Comparison of ENCODE assay signal across 10 mouse cellular contexts in genomic region chr10:13151353-13151752, GRCm38 (mm10). TPM values are rescaled to one million over a fixed set of nuclear protein-coding genes. Genes with fewer than 3 reads are reported as not detected.
A peak's percentile ranks its signal among the peaks of the same experiment; 100 is the strongest.
DNase-seq lines count a peak whose midpoint lies in the region; ATAC-seq lines count a peak whose summit lies in the region.
"Had no signal": no experiment of that assay in that cellular context is flagged by ENCODE, and none has a peak within 500 bp of the region (broad histone marks: within the 10 kb centered on the region; RNA-seq: fewer than 3 reads in every experiment).

No protein-coding gene starts in this region.

- no peak for ATAC-seq in heart, embryonic 12.5 days (ENCODE audit: insufficient number of reproducible peaks, low FRiP score)
- no peak for ATAC-seq in midbrain, embryonic 15.5 days (replicated peaks)

- no peaks in the 10 kb centered on the region for H3K36me3 ChIP-seq in heart, embryonic 12.5 days
- no peaks in the 10 kb centered on the region for H3K36me3 ChIP-seq in midbrain, embryonic 10.5 days
- no peaks in the 10 kb centered on the region for H3K36me3 ChIP-seq in midbrain, embryonic 15.5 days (replicated peaks)

- H3K9ac ChIP-seq in heart, embryonic 12.5 days = no peak overlapping the region
- H3K9ac ChIP-seq in midbrain, embryonic 15.5 days = no peak overlapping the region

- H3K4me1 ChIP-seq in heart, embryonic 12.5 days (replicated peaks) = no peaks in the 10 kb centered on the region
- H3K4me1 ChIP-seq in midbrain, embryonic 10.5 days = no peaks in the 10 kb centered on the region
- H3K4me1 ChIP-seq in midbrain, embryonic 15.5 days = no peaks in the 10 kb centered on the region

- no peaks in the 10 kb centered on the region for H3K9me3 ChIP-seq in heart, embryonic 12.5 days (replicated peaks)
- no peaks in the 10 kb centered on the region for H3K9me3 ChIP-seq in midbrain, embryonic 10.5 days (replicated peaks)
- no peaks in the 10 kb centered on the region for H3K9me3 ChIP-seq in midbrain, embryonic 15.5 days

- H3K27me3 ChIP-seq in heart, embryonic 12.5 days (replicated peaks) = no peaks in the 10 kb centered on the region
- no peaks in the 10 kb centered on the region for H3K27me3 ChIP-seq in midbrain, embryonic 10.5 days (ENCODE audit: low read depth, poor library complexity, severe bottlenecking)
- no peaks in the 10 kb centered on the region for H3K27me3 ChIP-seq in midbrain, embryonic 15.5 days (replicated peaks)

- H3K4me2 ChIP-seq in heart, embryonic 12.5 days = no peak overlapping the region
- no peak overlapping the region for H3K4me2 ChIP-seq in midbrain, embryonic 15.5 days

- no peak overlapping the region for H3K27ac ChIP-seq in heart, embryonic 12.5 days (ENCODE audit: poor library complexity, severe bottlenecking)
- 0 out of 2 replicates have a peak overlapping the region, but pooled peaks have one; percentile 38 for H3K27ac ChIP-seq in midbrain, embryonic 10.5 days (replicated peaks)
- H3K27ac ChIP-seq in midbrain, embryonic 15.5 days = no peak overlapping the region

- WGBS in heart, embryonic 12.5 days = 75% methylated on average over 5 of the region's 5 CpGs
- WGBS in midbrain, embryonic 10.5 days = 85% methylated on average over 5 of the region's 5 CpGs
- WGBS in midbrain, embryonic 15.5 days = 71% methylated on average over 5 of the region's 5 CpGs

- H3K4me3 ChIP-seq in heart, embryonic 12.5 days = no peak overlapping the region
- no peak overlapping the region for H3K4me3 ChIP-seq in midbrain, embryonic 10.5 days
- no peak overlapping the region for H3K4me3 ChIP-seq in midbrain, embryonic 15.5 days

- DNase-seq in heart, adult 18-20 months = peak; percentile 19 to 21
- DNase-seq in midbrain, embryonic 10.5 days (ENCODE audit: low spot score) = no peak
- peak; percentile 29 for DNase-seq in layer of hippocampus, adult 9-11 months
- peak; percentile 25 for DNase-seq in skeletal muscle tissue, adult 2 months (ENCODE audit: low read depth, low spot score)
- DNase-seq in urinary bladder, adult 18-20 months (ENCODE audit: low spot score in 2 of 2) = no peak
- DNase-seq in retina, embryonic 14.5 days (ENCODE audit: low spot score) = no peak

RNA-seq across cellular contexts. Expression of gene Zc2hc1b, which starts 26.5 kb away (rescaled TPM):
- not detected for total RNA-seq in heart, adult 18-20 months (2021)
- polyA plus RNA-seq in heart, embryonic 12.5 days (2016; fragmentation: Nextera tagmentation; extraction: Ambion mirVana) = not detected in 2 replicates
- polyA plus RNA-seq in midbrain, embryonic 10.5 days (2016; fragmentation: Nextera tagmentation; extraction: Ambion mirVana) = not detected in 2 replicates
- polyA plus RNA-seq in midbrain, embryonic 15.5 days (2015; fragmentation: Nextera tagmentation; extraction: Ambion mirVana) = not detected in 2 replicates
- total RNA-seq: left cerebral cortex, postnatal 25 days had no signal
- polyA plus RNA-seq: heart, postnatal 0 days had no signal

RNA-seq across cellular contexts. Expression of gene Ltv1, which starts 41.6 kb away (rescaled TPM):
- 10 to 100 TPM; 22.5 to 23.3 TPM for total RNA-seq in heart, adult 18-20 months (2021)
- 57.3 and 65.5 TPM in 2 replicates for polyA plus RNA-seq in heart, embryonic 12.5 days (2016; fragmentation: Nextera tagmentation; extraction: Ambion mirVana)
- polyA plus RNA-seq in midbrain, embryonic 10.5 days (2016; fragmentation: Nextera tagmentation; extraction: Ambion mirVana) = 67.1 and 74.0 TPM in 2 replicates
- polyA plus RNA-seq in midbrain, embryonic 15.5 days (2015; fragmentation: Nextera tagmentation; extraction: Ambion mirVana) = 30.9 and 33.7 TPM in 2 replicates

Comparison
In these comparisons a context has a peak if more than half of its experiments do, and no peak if none do; other contexts are left out.
1. DNase-seq: peak in heart, adult 18-20 months (2 of 2), layer of hippocampus, adult 9-11 months (single experiment) and skeletal muscle tissue, adult 2 months (single experiment); none in midbrain, embryonic 10.5 days (single experiment), urinary bladder, adult 18-20 months (0 of 2) and retina, embryonic 14.5 days (single experiment).